Mouse (Mus musculus) liver, adult 2 months (tissue): ENCODE measurements around the gene Guca1b.

Experiments
- CTCF ChIP-seq: fragments of 200-500 bp; IDR thresholded peaks from 2 replicates; pipeline ENCODE4 v1.5.1; 2011; ENCODE audit warnings: low read depth, low read length, control low read depth
- POLR2A ChIP-seq: fragments of 200-500 bp; IDR thresholded peaks from 2 replicates; pipeline ENCODE4 v1.6.1; 2011; ENCODE audit warnings: low read length, control low read depth; ENCODE audit not compliant: insufficient read depth; ENCODE audit errors: extremely low read depth

DNA sequence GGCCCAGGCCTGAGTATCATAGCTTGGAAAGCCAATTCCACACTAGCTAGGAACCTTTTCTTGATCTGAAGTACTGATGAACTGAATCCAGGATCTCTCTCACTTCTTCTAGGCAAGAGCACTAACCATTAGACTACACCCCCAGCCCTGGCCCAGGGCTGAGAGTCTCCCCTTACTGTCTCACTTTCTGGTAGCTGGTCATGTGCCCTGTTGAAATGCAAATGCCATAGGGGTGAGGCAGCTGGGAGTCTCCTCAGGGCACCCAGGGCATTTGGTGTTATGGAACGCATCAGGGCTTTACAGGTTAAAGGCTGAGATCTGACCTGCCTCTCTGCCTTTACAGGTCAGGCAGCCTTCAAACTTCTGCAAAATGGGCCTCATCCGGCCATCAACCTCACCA lies 35.0 kb downstream of the Guca1b start:
- TF ChIP-seq POLR2A = no peak
- no peak for TF ChIP-seq CTCF
